Mouse (Mus musculus): ENCODE data around the gene Fkrp. TPM values are rescaled to one million over a fixed set of nuclear protein-coding genes. Genes with fewer than 3 reads are reported as not detected.

The Fkrp gene
- polyA plus RNA-seq, 1 experiment, result 14.8 TPM

- Histone ChIP-seq H3K9me3 (no peaks in the 10 kb centered on the region), H3K4me1 (peaks cover 67% of the 10 kb centered on the region), H3K36me3 (replicated peaks; ENCODE audit: low read length) (peaks cover 27% of the 10 kb centered on the region), H3K27me3 (replicated peaks) (no peaks in the 10 kb centered on the region), H3K4me3 (replicated peaks) (peak overlapping the region; percentile 98)
- TF ChIP-seq FLI1 (IDR thresholded peaks at IDR 0.05; ENCODE audit: low read length) (no peak), GATA1 (IDR thresholded peaks at IDR 0.05; ENCODE audit: borderline replicate concordance, low read length) (no peak; the same call in 2 of the 3 replicates)
Observed at GRCm38 (mm10) chr7:16782555-16783125, 33.9 kb downstream of the Fkrp start.

DNA sequence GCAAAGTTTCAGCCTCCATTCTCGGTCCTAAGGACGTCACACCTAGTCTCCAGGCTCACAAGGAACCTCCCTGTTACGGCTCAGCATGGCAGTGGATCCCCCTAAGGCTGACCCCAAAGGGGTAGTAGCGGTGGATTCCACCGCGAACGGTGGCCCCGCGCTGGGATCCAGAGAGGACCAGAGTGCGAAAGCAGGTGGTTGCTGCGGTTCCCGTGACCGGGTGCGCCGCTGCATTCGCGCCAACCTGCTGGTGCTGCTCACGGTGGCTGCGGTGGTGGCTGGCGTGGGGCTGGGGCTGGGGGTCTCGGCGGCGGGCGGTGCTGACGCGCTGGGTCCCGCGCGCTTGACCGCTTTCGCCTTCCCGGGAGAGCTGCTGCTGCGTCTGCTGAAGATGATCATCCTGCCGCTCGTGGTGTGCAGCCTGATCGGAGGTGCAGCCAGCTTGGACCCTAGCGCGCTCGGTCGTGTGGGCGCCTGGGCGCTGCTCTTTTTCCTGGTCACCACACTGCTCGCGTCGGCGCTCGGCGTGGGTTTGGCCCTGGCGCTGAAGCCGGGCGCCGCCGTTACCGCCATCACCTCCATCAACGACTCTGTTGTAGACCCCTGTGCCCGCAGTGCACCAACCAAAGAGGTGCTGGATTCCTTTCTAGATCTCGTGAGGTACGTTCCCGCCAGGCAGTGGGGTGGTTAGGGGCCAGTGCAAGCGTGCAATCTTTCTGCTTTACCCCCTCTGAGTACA, 34.5 kb downstream of the Fkrp start:
- peaks cover 21% of the 10 kb centered on the region for H3K36me3 ChIP-seq (replicated peaks; ENCODE audit: low read length)
- H3K4me3 ChIP-seq (replicated peaks), result peak overlapping the region; percentile 98
- no peaks in the 10 kb centered on the region for H3K27me3 ChIP-seq (replicated peaks)
- H3K9me3 ChIP-seq, result no peaks in the 10 kb centered on the region
- no peak for TF ChIP-seq GATA1 (IDR thresholded peaks at IDR 0.05; ENCODE audit: borderline replicate concordance, low read length)
- TF ChIP-seq FLI1 (IDR thresholded peaks at IDR 0.05; ENCODE audit: low read length), result no peak
- H3K4me1 ChIP-seq, result peaks cover 67% of the 10 kb centered on the region

GRCm38 (mm10) chr7:16781555-16781815, 35.0 kb downstream of the Fkrp start:
- H3K9me3 ChIP-seq, result no peaks in the 10 kb centered on the region
- no peaks in the 10 kb centered on the region for H3K27me3 ChIP-seq (replicated peaks)
- H3K4me3 ChIP-seq (replicated peaks), result peak overlapping the region; percentile 98
- peaks cover 16% of the 10 kb centered on the region for H3K36me3 ChIP-seq (replicated peaks; ENCODE audit: low read length)
- no peak for TF ChIP-seq FLI1 (IDR thresholded peaks at IDR 0.05; ENCODE audit: low read length)
- TF ChIP-seq GATA1 (IDR thresholded peaks at IDR 0.05; ENCODE audit: borderline replicate concordance, low read length), result no peak
- peaks cover 63% of the 10 kb centered on the region for H3K4me1 ChIP-seq

DNA sequence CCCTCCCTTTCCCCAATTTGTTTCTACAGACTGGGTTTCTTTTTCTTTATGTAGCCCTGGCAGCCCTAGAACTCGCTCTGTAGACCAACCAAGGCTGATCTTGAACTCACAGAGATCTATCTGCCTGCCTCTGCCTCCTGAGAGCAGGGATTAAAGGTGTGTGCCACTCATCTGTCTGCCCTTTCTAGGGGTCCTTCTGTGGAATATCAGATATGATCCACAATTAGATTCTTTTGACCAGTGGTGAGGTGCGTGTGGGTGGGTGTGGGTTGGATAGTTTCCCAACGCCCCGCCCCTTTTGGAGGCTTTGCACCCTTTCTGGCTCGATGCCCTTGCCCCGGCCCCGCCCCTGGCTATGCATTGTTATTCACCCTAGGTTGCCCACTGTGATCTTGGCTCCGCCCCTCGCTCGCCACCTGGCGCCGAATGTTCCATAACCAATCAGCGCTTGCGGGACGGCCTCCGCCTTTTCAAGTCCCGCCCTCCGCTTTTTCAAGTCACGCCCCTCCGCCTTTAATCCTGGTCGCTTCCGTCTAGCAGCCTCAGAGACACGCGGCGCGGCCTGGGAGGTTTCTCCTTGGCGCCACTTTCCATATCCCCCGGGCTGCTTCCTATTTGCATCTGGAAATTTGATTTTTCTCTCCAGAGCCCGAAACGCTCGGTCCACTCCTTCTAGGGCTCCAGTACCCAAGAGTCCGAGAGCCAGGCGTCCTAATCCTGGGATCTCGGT, 35.5 kb downstream of the Fkrp start, which contains the start of gene Slc1a5:
Gene Slc1a5, plus strand, starts transcription at position 516 of the 730 bp plus-strand sequence.
- Histone ChIP-seq H3K4me3 (replicated peaks) (peak within 1 kb of the TSS; percentile 98), H3K36me3 (replicated peaks; ENCODE audit: low read length) (peaks cover 11% of the 10 kb centered on the region), H3K27me3 (replicated peaks) (no peaks in the 10 kb centered on the region), H3K9me3 (no peaks in the 10 kb centered on the region), H3K4me1 (peaks cover 63% of the 10 kb centered on the region)
- 0 out of 2 replicates have a peak, but pooled peaks have one; percentile 22 for TF ChIP-seq FLI1 (IDR thresholded peaks at IDR 0.05; ENCODE audit: low read length)
- no peak for TF ChIP-seq GATA1 (IDR thresholded peaks at IDR 0.05; ENCODE audit: borderline replicate concordance, low read length)

- peaks cover 3% of the 10 kb centered on the region for H3K27me3 ChIP-seq (replicated peaks)
- H3K9me3 ChIP-seq, result no peaks in the 10 kb centered on the region
- no peak overlapping the region for H3K4me3 ChIP-seq (replicated peaks)
- H3K36me3 ChIP-seq (replicated peaks; ENCODE audit: low read length), result peaks cover 5% of the 10 kb centered on the region
- peaks cover 58% of the 10 kb centered on the region for H3K4me1 ChIP-seq
- no peak for TF ChIP-seq FLI1 (IDR thresholded peaks at IDR 0.05; ENCODE audit: low read length)
- TF ChIP-seq GATA1 (IDR thresholded peaks at IDR 0.05; ENCODE audit: borderline replicate concordance, low read length), result no peak
Observed at GRCm38 (mm10) chr7:16780076-16780475, 36.5 kb downstream of the Fkrp start.

- TF ChIP-seq GATA1 (IDR thresholded peaks at IDR 0.05; ENCODE audit: borderline replicate concordance, low read length) (no peak), FLI1 (IDR thresholded peaks at IDR 0.05; ENCODE audit: low read length) (no peak)
- Histone ChIP-seq H3K9me3 (peaks cover 11% of the 10 kb centered on the region), H3K36me3 (replicated peaks; ENCODE audit: low read length) (no peaks in the 10 kb centered on the region), H3K27me3 (replicated peaks) (peaks cover 12% of the 10 kb centered on the region), H3K4me3 (replicated peaks) (no peak overlapping the region), H3K4me1 (peaks cover 19% of the 10 kb centered on the region)
Observed at GRCm38 (mm10) chr7:16775888-16776287, 40.6 kb downstream of the Fkrp start.

- TF ChIP-seq FLI1 (IDR thresholded peaks at IDR 0.05; ENCODE audit: low read length) (no peak), GATA1 (IDR thresholded peaks at IDR 0.05; ENCODE audit: borderline replicate concordance, low read length) (no peak)
Observed at GRCm38 (mm10) chr7:16766443-16766842, 50.1 kb downstream of the Fkrp start.

GRCm38 (mm10) chr7:16763463-16764218, 52.9 kb downstream of the Fkrp start:
- TF ChIP-seq FLI1 (IDR thresholded peaks at IDR 0.05; ENCODE audit: low read length) (no peak), GATA1 (IDR thresholded peaks at IDR 0.05; ENCODE audit: borderline replicate concordance, low read length) (no peak)
- Histone ChIP-seq H3K4me1 (peaks cover 19% of the 10 kb centered on the region), H3K9me3 (peaks cover 7% of the 10 kb centered on the region), H3K4me3 (replicated peaks) (no peak overlapping the region), H3K36me3 (replicated peaks; ENCODE audit: low read length) (no peaks in the 10 kb centered on the region), H3K27me3 (replicated peaks) (peaks cover 27% of the 10 kb centered on the region)

More at GRCm38 (mm10) chr7:16766443-16766842, 50.1 kb downstream of the Fkrp start:
- H3K9me3 ChIP-seq, result peaks cover 20% of the 10 kb centered on the region
- no peaks in the 10 kb centered on the region for H3K36me3 ChIP-seq (replicated peaks; ENCODE audit: low read length)
- no peak overlapping the region for H3K4me3 ChIP-seq (replicated peaks)
- H3K4me1 ChIP-seq, result peaks cover 9% of the 10 kb centered on the region
- peaks cover 20% of the 10 kb centered on the region for H3K27me3 ChIP-seq (replicated peaks)

DNA sequence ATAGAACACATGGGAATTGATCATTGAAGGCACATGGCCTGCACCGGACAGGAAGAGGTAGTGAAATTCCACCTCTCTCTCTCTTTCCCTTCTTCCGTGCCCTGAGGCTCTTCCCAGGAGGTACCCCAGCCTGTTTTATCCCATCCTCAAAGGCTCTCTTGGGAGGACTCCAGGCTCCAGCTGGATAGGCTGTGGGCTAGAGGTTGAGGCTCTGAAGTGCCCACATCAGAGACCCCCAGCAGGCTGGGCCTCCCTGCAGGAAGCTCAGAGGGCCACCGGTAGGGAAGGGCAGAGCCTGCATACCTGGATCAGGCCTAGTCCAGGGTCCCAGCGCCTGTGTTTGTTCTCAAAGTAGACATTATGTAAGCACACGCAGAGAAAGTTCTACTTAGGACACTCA, 54.9 kb downstream of the Fkrp start:
- Histone ChIP-seq H3K4me1 (peaks cover 20% of the 10 kb centered on the region), H3K4me3 (replicated peaks) (no peak overlapping the region), H3K27me3 (replicated peaks) (peaks cover 26% of the 10 kb centered on the region), H3K36me3 (replicated peaks; ENCODE audit: low read length) (no peaks in the 10 kb centered on the region), H3K9me3 (peaks cover 7% of the 10 kb centered on the region)
- no peak for TF ChIP-seq FLI1 (IDR thresholded peaks at IDR 0.05; ENCODE audit: low read length)
- TF ChIP-seq GATA1 (IDR thresholded peaks at IDR 0.05; ENCODE audit: borderline replicate concordance, low read length), result no peak
